In genomic region chr7:99357201-99357600, GRCm38 (mm10) we compare ENCODE assay signal across 8 mouse cellular contexts. TPM values are rescaled to one million over a fixed set of nuclear protein-coding genes. Genes with fewer than 3 reads are reported as not detected.
DNase-seq lines count a peak whose midpoint lies in the region; ATAC-seq lines count a peak whose summit lies in the region.
"Had no signal": no experiment of that assay in that cellular context is flagged by ENCODE, and none has a peak within 500 bp of the region (broad histone marks: within the 10 kb centered on the region; RNA-seq: fewer than 3 reads in every experiment).

No protein-coding gene starts in this region.

- H3K36me3 ChIP-seq in embryonic facial prominence, embryonic 10.5 days (replicated peaks), result no peaks in the 10 kb centered on the region
- no peaks in the 10 kb centered on the region for H3K36me3 ChIP-seq in intestine, embryonic 15.5 days
- H3K36me3 ChIP-seq in lung, embryonic 15.5 days, result no peaks in the 10 kb centered on the region
- H3K36me3 ChIP-seq: liver, embryonic 13.5 days had no signal

- ATAC-seq in intestine, embryonic 15.5 days, result no peak
- ATAC-seq in lung, embryonic 15.5 days (ENCODE audit: borderline replicate concordance, extremely low read depth, low FRiP score, low TSS enrichment), result no peak

- no peak overlapping the region for H3K9ac ChIP-seq in intestine, embryonic 15.5 days
- no peak overlapping the region for H3K9ac ChIP-seq in lung, embryonic 15.5 days
- H3K9ac ChIP-seq: liver, embryonic 13.5 days had no signal

- H3K27ac ChIP-seq in embryonic facial prominence, embryonic 10.5 days (replicated peaks), result peak overlapping the region; percentile 96
- peak overlapping the region; percentile 94 for H3K27ac ChIP-seq in intestine, embryonic 15.5 days
- peak overlapping the region; percentile 99 for H3K27ac ChIP-seq in lung, embryonic 15.5 days

- no peaks in the 10 kb centered on the region for H3K9me3 ChIP-seq in embryonic facial prominence, embryonic 10.5 days
- no peaks in the 10 kb centered on the region for H3K9me3 ChIP-seq in intestine, embryonic 15.5 days
- no peaks in the 10 kb centered on the region for H3K9me3 ChIP-seq in lung, embryonic 15.5 days
- H3K9me3 ChIP-seq: liver, embryonic 13.5 days had no signal

- peak; percentile 92 for DNase-seq in adrenal gland, adult 2 months
- no peak for DNase-seq in embryonic facial prominence, embryonic 10.5 days (ENCODE audit: low spot score)
- no peak for DNase-seq in spleen, postnatal 4 days (ENCODE audit: low spot score in 2 of 2)
- DNase-seq in gastrocnemius, adult 8-10 months (ENCODE audit: low spot score in 2 of 2), result no peak
- DNase-seq in embryo, embryonic 9.5 days (ENCODE audit: extremely low spot score), result no peak
- DNase-seq: liver, embryonic 13.5 days had no signal

- no peaks in the 10 kb centered on the region for H3K27me3 ChIP-seq in embryonic facial prominence, embryonic 10.5 days (replicated peaks; ENCODE audit: low read depth, poor library complexity, severe bottlenecking)
- H3K27me3 ChIP-seq in intestine, embryonic 15.5 days (replicated peaks), result no peaks in the 10 kb centered on the region
- H3K27me3 ChIP-seq in lung, embryonic 15.5 days, result no peaks in the 10 kb centered on the region

- WGBS in embryonic facial prominence, embryonic 10.5 days, result 68% methylated on average over 7 of the region's 7 CpGs
- WGBS in intestine, embryonic 15.5 days, result 33% methylated on average over 7 of the region's 7 CpGs
- 31% methylated on average over 7 of the region's 7 CpGs for WGBS in lung, embryonic 15.5 days

- no peak overlapping the region for H3K4me3 ChIP-seq in embryonic facial prominence, embryonic 10.5 days
- H3K4me3 ChIP-seq in intestine, embryonic 15.5 days (replicated peaks), result no peak overlapping the region
- no peak overlapping the region for H3K4me3 ChIP-seq in lung, embryonic 15.5 days
- H3K4me3 ChIP-seq: liver, embryonic 13.5 days had no signal

- H3K4me2 ChIP-seq in intestine, embryonic 15.5 days (replicated peaks), result peak overlapping the region; percentile 51; the same call in 1 of the 2 replicates
- no peak overlapping the region for H3K4me2 ChIP-seq in lung, embryonic 15.5 days
- H3K4me2 ChIP-seq: liver, embryonic 13.5 days had no signal

- peaks cover 85% of the 10 kb centered on the region for H3K4me1 ChIP-seq in embryonic facial prominence, embryonic 10.5 days
- peaks cover 57% of the 10 kb centered on the region for H3K4me1 ChIP-seq in intestine, embryonic 15.5 days (replicated peaks)
- peaks cover 71% of the 10 kb centered on the region for H3K4me1 ChIP-seq in lung, embryonic 15.5 days

RNA-seq across cellular contexts. Expression of gene Serpinh1, which starts 4.2 kb away (rescaled TPM):
- total RNA-seq in adrenal gland, adult 2 months (2021), result 100 to 1,000 TPM; 276 to 356 TPM
- polyA plus RNA-seq in adrenal gland, adult 2 months (2012; rRNA removed), result 358 and 377 TPM in 2 replicates
- polyA plus RNA-seq in embryonic facial prominence, embryonic 10.5 days (2016; fragmentation: Nextera tagmentation; extraction: Ambion mirVana), result 1,061 and 1,072 TPM in 2 replicates
- polyA plus RNA-seq in intestine, embryonic 15.5 days (2015; fragmentation: Nextera tagmentation; extraction: Ambion mirVana), result 1,021 and 1,056 TPM in 2 replicates
- polyA plus RNA-seq in lung, embryonic 15.5 days (2015; fragmentation: Nextera tagmentation; extraction: Ambion mirVana), result 1,817 and 1,834 TPM in 2 replicates
- total RNA-seq in gastrocnemius, adult 8-10 months (2022), result 10 to 100 TPM; 26.1 to 49.0 (median 33.7) TPM

RNA-seq across cellular contexts. Expression of gene Gdpd5, which starts 24.0 kb away (rescaled TPM):
- 10 to 100 TPM in 1 of 2 experiments, 1 to 10 TPM in 1; 7.2 to 12.9 TPM for total RNA-seq in adrenal gland, adult 2 months (2021)
- 26.6 TPM in 2 replicates for polyA plus RNA-seq in adrenal gland, adult 2 months (2012; rRNA removed)
- 21.4 TPM in 2 replicates for polyA plus RNA-seq in embryonic facial prominence, embryonic 10.5 days (2016; fragmentation: Nextera tagmentation; extraction: Ambion mirVana)
- 15.4 and 15.9 TPM in 2 replicates for polyA plus RNA-seq in intestine, embryonic 15.5 days (2015; fragmentation: Nextera tagmentation; extraction: Ambion mirVana)
- polyA plus RNA-seq in lung, embryonic 15.5 days (2015; fragmentation: Nextera tagmentation; extraction: Ambion mirVana), result 20.7 and 22.0 TPM in 2 replicates
- total RNA-seq in gastrocnemius, adult 8-10 months (2022), result 1 to 10 TPM; 5.0 to 5.9 (median 5.1) TPM
